Mouse (Mus musculus) forelimb bud, embryonic 11.5 days (tissue): ENCODE data around the gene Xpc.
"Not testable (repeated sequence)": the region's sequence is repeated elsewhere in the genome, so short reads cannot be mapped to it uniquely, and the experiment has no call there.

Experiments used
- DNase-seq: peaks from one replicate; pipeline ENCODE4 v3.0.0-alpha.2; 2012; ENCODE audit warnings: low read depth, low spot score

Gene Xpc

DNA sequence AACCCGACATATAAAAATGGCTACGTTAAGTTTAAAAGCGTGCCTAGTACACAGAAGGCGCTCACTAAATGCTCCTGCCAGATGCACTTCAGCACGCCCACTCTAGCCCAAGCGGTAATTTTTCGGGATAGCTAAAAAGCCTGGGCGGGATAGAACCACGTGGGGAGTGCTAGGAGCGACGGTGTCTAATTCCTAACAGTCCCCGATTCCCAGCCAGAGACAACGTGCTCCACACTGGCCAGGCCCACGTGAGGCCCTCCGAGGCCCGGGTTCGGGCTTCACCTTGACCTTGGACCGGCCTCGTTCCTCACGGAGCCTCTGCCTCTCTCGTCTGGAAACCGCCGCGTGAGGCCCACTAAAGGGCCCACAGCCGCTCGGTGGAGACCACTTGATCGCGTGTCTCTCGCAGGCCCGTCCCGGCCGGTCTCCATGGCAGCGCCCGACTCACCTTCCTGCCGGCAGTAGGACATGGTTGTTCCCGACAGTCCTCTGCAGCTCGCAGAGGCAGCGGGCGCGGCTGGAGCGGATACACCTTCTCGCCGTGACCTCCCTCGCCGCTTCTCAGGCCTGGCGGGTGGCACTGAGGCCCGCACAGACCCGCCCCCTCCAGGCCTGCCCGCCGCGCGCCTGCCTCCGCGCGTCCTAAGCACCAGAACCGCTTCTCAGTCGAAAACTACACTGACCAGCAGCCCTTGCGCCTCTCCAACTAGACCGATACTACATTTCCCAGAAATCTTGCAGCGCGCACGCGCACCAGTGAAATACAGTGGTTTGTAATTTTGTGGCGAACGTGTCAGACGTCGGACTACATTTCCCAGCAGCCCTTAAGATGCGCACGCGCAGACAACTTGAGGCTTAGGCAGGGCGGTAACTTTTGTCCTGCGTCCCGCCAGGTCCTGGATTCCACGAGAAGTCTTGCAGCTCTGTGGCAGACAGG, 42.6 kb downstream of the Xpc start, which contains the start of the genes Chchd4 and Tmem43:
Gene Chchd4, minus strand, starts transcription at position 679 of the 937 bp plus-strand sequence.
Gene Tmem43, plus strand, starts transcription at position 836 of the 937 bp plus-strand sequence.
- DNase-seq = peak; percentile 100

DNA sequence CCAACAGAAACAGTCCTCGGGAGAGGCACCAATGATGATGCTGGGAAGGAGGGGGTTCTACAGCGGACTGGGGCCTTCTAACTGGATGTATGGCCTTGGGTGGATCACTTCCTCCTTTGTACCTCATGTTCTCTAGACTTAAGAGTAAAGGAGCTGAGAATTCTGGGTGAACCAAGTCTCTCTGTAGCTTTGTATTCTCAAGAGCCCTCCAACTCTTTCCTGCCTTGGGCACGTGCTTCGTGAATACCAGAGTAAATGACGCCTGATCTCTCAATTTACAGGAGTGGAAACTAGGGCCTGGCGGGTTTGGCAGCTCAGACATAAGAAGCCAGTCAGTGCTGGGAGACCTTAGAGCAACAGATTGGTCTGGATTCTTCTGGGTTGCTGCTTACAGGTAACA, 43.4 kb downstream of the Xpc start:
- DNase-seq = no peak

DNA sequence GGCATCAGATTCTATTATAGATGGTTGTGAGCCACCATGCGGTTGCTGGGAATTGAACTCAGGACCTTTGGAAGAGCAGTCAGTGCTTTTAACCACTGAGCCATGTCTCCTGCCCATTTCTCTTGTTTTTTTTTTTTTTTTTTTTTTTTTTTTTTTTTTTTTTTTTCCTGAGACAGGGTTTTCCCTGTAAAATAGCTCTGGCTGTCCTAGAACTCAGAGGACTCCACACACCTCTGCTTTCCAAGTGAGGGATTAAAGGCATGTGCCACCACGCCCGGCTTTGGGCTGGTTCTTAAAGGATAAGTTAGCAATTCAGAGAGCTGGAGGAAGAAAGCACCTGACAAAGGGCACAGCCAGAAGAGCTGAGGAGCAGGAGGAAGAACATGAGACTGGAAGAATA, 44.3 kb downstream of the Xpc start:
- not testable (repeated sequence) for DNase-seq

DNA sequence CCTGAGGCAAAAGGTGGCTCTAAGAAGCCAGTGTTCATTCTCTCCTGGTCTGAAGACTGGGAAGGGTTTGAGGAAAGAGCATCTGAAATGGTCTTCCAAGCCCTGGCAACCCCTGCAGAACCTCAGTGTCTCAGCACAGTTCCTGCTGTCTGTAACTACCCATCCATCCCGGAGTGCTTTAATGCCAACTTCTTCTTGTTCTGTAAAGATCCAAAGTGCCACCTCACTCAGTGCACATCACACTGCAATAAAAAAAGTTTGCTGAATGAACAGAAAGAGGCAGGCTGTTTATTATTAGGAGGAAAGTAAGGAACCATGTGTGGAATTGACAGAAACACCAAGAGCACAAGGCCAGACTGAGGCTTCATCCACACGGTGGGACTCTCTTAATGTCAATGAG, 45.0 kb downstream of the Xpc start:
- no peak for DNase-seq

- no peak for DNase-seq
These were observed 48.6 kb downstream of the Xpc start for GRCm38 (mm10) chr6:91467106-91467505.

GRCm38 (mm10) chr6:91465756-91466155, 49.9 kb downstream of the Xpc start:
- no peak for DNase-seq

GRCm38 (mm10) chr6:91459471-91459870, 56.2 kb downstream of the Xpc start:
- no peak for DNase-seq

GRCm38 (mm10) chr6:91454546-91454945, 61.1 kb downstream of the Xpc start:
- no peak for DNase-seq

- DNase-seq = no peak
These were observed 63.6 kb downstream of the Xpc start for GRCm38 (mm10) chr6:91452056-91452455.

GRCm38 (mm10) chr6:91449472-91450225, 66.0 kb downstream of the Xpc start:
- no peak for DNase-seq

DNA sequence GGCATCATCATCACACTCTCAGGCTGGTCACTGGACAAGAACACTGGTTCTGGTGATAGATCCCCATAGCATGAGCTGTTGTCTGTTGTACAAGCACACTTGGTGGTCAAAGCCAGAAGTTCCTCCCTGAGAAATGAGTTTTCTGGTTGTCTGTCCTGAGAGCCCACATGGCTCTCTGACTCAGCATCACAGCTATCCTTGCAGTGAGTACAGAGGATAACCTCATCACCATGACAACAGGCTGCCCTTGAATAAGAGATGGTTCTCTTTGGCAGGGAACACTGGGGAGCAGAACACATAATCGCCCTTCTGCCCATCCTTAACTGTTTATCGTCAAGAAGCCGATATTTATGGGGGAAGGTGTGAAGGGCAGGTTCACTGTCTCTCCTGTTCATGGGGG, 70.4 kb downstream of the Xpc start:
- DNase-seq = no peak

DNA sequence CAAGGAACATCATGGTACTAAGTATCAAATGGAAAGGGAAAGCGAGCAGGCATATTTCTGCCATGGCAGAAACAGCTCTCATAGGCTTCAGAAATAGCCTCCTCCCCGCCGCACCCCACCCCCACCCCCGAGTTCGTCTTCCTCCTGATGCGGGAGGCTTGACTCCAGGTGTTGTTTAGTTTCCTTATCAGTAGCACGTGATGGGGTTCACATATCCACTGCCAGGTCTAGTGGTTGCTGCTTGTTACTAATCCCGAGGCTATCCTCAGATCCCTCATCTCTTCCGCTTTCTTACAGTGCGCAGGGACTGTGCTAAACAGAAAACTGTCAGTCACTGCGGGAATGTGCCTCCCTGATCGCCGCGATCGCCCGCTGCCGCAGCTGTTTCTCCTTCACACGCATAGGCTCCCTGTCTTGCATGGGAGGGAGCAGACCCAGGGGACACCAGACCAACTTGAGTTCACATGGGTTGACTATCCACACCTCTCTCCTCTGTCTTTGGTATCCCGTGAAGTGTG, 74.5 kb downstream of the Xpc start:
- no peak for DNase-seq

- DNase-seq = peak; percentile 96
These were observed 75.1 kb downstream of the Xpc start for GRCm38 (mm10) chr6:91440474-91441144.
